Mouse (Mus musculus): ENCODE data around the gene Btrc. TPM values are rescaled to one million over a fixed set of nuclear protein-coding genes. Genes with fewer than 3 reads are reported as not detected.

The Btrc gene
- polyA plus RNA-seq, 1 experiment: 11.9 TPM

GRCm38 (mm10) chr19:45440554-45441175 lies 77.1 kb downstream of the Btrc start:
- H3K79me3 ChIP-seq (ENCODE audit: low read depth): no peaks in the 10 kb centered on the region
- no peaks in the 10 kb centered on the region for H3K79me2 ChIP-seq (ENCODE audit: control insufficient read depth, insufficient read depth)
- H3K4me3 ChIP-seq (ENCODE audit: insufficient read depth, poor library complexity, severe bottlenecking): no peak overlapping the region
- no peaks in the 10 kb centered on the region for H3K27me3 ChIP-seq (ENCODE audit: control insufficient read depth, insufficient read depth, insufficient read length)
- no peak overlapping the region for H3ac ChIP-seq (ENCODE audit: control insufficient read depth, insufficient read length, low read depth)
- no peaks in the 10 kb centered on the region for H3K36me3 ChIP-seq (ENCODE audit: control insufficient read depth, insufficient read depth)
- TF ChIP-seq MYOD1 (IDR thresholded peaks at IDR 0.05; ENCODE audit: control insufficient read depth, insufficient read length, low read depth): no peak
- no peak for TF ChIP-seq MYOG (IDR thresholded peaks at IDR 0.05; ENCODE audit: control insufficient read depth, extremely low read depth, insufficient read length)
- TF ChIP-seq USF1 (IDR thresholded peaks at IDR 0.05; ENCODE audit: low read depth): no peak
- TF ChIP-seq CEBPB (IDR thresholded peaks at IDR 0.05; ENCODE audit: low read depth): no peak
- TF ChIP-seq MAX (IDR thresholded peaks at IDR 0.05): no peak
- TF ChIP-seq FOSL1 (IDR thresholded peaks at IDR 0.05; ENCODE audit: insufficient read depth, low read length, poor library complexity, severe bottlenecking): no peak
- no peak for TF ChIP-seq CTCF (IDR thresholded peaks at IDR 0.05; ENCODE audit: control insufficient read depth, insufficient read depth, insufficient read length)

GRCm38 (mm10) chr19:45441717-45442116 lies 78.2 kb downstream of the Btrc start:
- Histone ChIP-seq H3K79me3 (ENCODE audit: low read depth) (no peaks in the 10 kb centered on the region), H3K4me3 (ENCODE audit: insufficient read depth, poor library complexity, severe bottlenecking) (no peak overlapping the region), H3K27me3 (ENCODE audit: control insufficient read depth, insufficient read depth, insufficient read length) (no peaks in the 10 kb centered on the region), H3K79me2 (ENCODE audit: control insufficient read depth, insufficient read depth) (no peaks in the 10 kb centered on the region), H3ac (ENCODE audit: control insufficient read depth, insufficient read length, low read depth) (no peak overlapping the region), H3K36me3 (ENCODE audit: control insufficient read depth, insufficient read depth) (no peaks in the 10 kb centered on the region)
- TF ChIP-seq MAX (IDR thresholded peaks at IDR 0.05): no peak
- no peak for TF ChIP-seq MYOD1 (IDR thresholded peaks at IDR 0.05; ENCODE audit: control insufficient read depth, insufficient read length, low read depth)
- no peak for TF ChIP-seq CTCF (IDR thresholded peaks at IDR 0.05; ENCODE audit: control insufficient read depth, insufficient read depth, insufficient read length)
- no peak for TF ChIP-seq FOSL1 (IDR thresholded peaks at IDR 0.05; ENCODE audit: insufficient read depth, low read length, poor library complexity, severe bottlenecking)
- no peak for TF ChIP-seq USF1 (IDR thresholded peaks at IDR 0.05; ENCODE audit: low read depth)
- TF ChIP-seq MYOG (IDR thresholded peaks at IDR 0.05; ENCODE audit: control insufficient read depth, extremely low read depth, insufficient read length): no peak
- no peak for TF ChIP-seq CEBPB (IDR thresholded peaks at IDR 0.05; ENCODE audit: low read depth)

- H3K4me3 ChIP-seq (ENCODE audit: insufficient read depth, poor library complexity, severe bottlenecking): no peak overlapping the region
- no peak for TF ChIP-seq CEBPB (IDR thresholded peaks at IDR 0.05; ENCODE audit: low read depth)
- no peak for TF ChIP-seq MYOD1 (IDR thresholded peaks at IDR 0.05; ENCODE audit: control insufficient read depth, insufficient read length, low read depth)
- TF ChIP-seq MYOG (IDR thresholded peaks at IDR 0.05; ENCODE audit: control insufficient read depth, extremely low read depth, insufficient read length): no peak
- TF ChIP-seq FOSL1 (IDR thresholded peaks at IDR 0.05; ENCODE audit: insufficient read depth, low read length, poor library complexity, severe bottlenecking): no peak
- TF ChIP-seq USF1 (IDR thresholded peaks at IDR 0.05; ENCODE audit: low read depth): no peak
- no peaks in the 10 kb centered on the region for H3K36me3 ChIP-seq (ENCODE audit: control insufficient read depth, insufficient read depth)
- no peaks in the 10 kb centered on the region for H3K79me2 ChIP-seq (ENCODE audit: control insufficient read depth, insufficient read depth)
- no peak overlapping the region for H3ac ChIP-seq (ENCODE audit: control insufficient read depth, insufficient read length, low read depth)
- no peaks in the 10 kb centered on the region for H3K79me3 ChIP-seq (ENCODE audit: low read depth)
- no peaks in the 10 kb centered on the region for H3K27me3 ChIP-seq (ENCODE audit: control insufficient read depth, insufficient read depth, insufficient read length)
Measured at GRCm38 (mm10) chr19:45445253-45445933, 81.9 kb downstream of the Btrc start.

- Histone ChIP-seq H3ac (ENCODE audit: control insufficient read depth, insufficient read length, low read depth) (no peak overlapping the region), H3K79me3 (ENCODE audit: low read depth) (no peaks in the 10 kb centered on the region)
- TF ChIP-seq MYOD1 (IDR thresholded peaks at IDR 0.05; ENCODE audit: control insufficient read depth, insufficient read length, low read depth) (no peak), FOSL1 (IDR thresholded peaks at IDR 0.05; ENCODE audit: insufficient read depth, low read length, poor library complexity, severe bottlenecking) (no peak), MYOG (IDR thresholded peaks at IDR 0.05; ENCODE audit: control insufficient read depth, extremely low read depth, insufficient read length) (no peak), CTCF (IDR thresholded peaks at IDR 0.05; ENCODE audit: control insufficient read depth, insufficient read depth, insufficient read length) (no peak), USF1 (IDR thresholded peaks at IDR 0.05; ENCODE audit: low read depth) (no peak), CEBPB (IDR thresholded peaks at IDR 0.05; ENCODE audit: low read depth) (no peak), MAX (IDR thresholded peaks at IDR 0.05) (no peak)
Measured at GRCm38 (mm10) chr19:45446631-45447030, 83.1 kb downstream of the Btrc start.

GRCm38 (mm10) chr19:45447222-45447621 lies 83.7 kb downstream of the Btrc start:
- H3K79me3 ChIP-seq (ENCODE audit: low read depth): no peaks in the 10 kb centered on the region
- H3K4me3 ChIP-seq (ENCODE audit: insufficient read depth, poor library complexity, severe bottlenecking): no peak overlapping the region
- TF ChIP-seq CEBPB (IDR thresholded peaks at IDR 0.05; ENCODE audit: low read depth) (no peak), USF1 (IDR thresholded peaks at IDR 0.05; ENCODE audit: low read depth) (no peak), MAX (IDR thresholded peaks at IDR 0.05) (no peak), MYOG (IDR thresholded peaks at IDR 0.05; ENCODE audit: control insufficient read depth, extremely low read depth, insufficient read length) (no peak)
- no peak overlapping the region for H3ac ChIP-seq (ENCODE audit: control insufficient read depth, insufficient read length, low read depth)
- no peaks in the 10 kb centered on the region for H3K27me3 ChIP-seq (ENCODE audit: control insufficient read depth, insufficient read depth, insufficient read length)
- no peaks in the 10 kb centered on the region for H3K79me2 ChIP-seq (ENCODE audit: control insufficient read depth, insufficient read depth)
- H3K36me3 ChIP-seq (ENCODE audit: control insufficient read depth, insufficient read depth): no peaks in the 10 kb centered on the region

More at GRCm38 (mm10) chr19:45446631-45447030, 83.1 kb downstream of the Btrc start:
- no peaks in the 10 kb centered on the region for H3K27me3 ChIP-seq (ENCODE audit: control insufficient read depth, insufficient read depth, insufficient read length)
- no peaks in the 10 kb centered on the region for H3K79me2 ChIP-seq (ENCODE audit: control insufficient read depth, insufficient read depth)
- no peaks in the 10 kb centered on the region for H3K36me3 ChIP-seq (ENCODE audit: control insufficient read depth, insufficient read depth)
- H3K4me3 ChIP-seq (ENCODE audit: insufficient read depth, poor library complexity, severe bottlenecking): no peak overlapping the region

Measured in C2C12 (cell line).